Mouse (Mus musculus) forebrain, embryonic 15.5 days (tissue): ENCODE measurements at regions not wholly inside any gene's neighbourhood (a gene's known extent, or its start where the extent isn't known, plus 50 kb on each side); places are given as distances from the start of the nearest gene placed in this dataset.
A peak's percentile ranks its signal among the peaks of the same experiment; 100 is the strongest.

Source experiments
- ATAC-seq: fragments of 200-750 bp; cut with Nextera tagmentation; replicated peaks from 2 replicates; pipeline ENCODE4 v1.8.0; 2017; ENCODE audit warnings: mild to moderate bottlenecking, moderate TSS enrichment, moderate library complexity
- H3K27ac ChIP-seq: fragments of 300-500 bp; sonication (generic); replicated peaks from 2 replicates; pipeline ENCODE4 v1.5.1; 2015; ENCODE audit warnings: mild to moderate bottlenecking, inconsistent platforms
- H3K27me3 ChIP-seq: fragments of 300-500 bp; sonication (generic); 2 replicates; pipeline ENCODE4 v1.6.1; 2015; ENCODE audit warnings: inconsistent platforms
- H3K36me3 ChIP-seq: fragments of 300-500 bp; sonication (generic); 2 replicates; pipeline ENCODE4 v1.6.1; 2015; ENCODE audit warnings: mild to moderate bottlenecking, inconsistent platforms
- H3K4me1 ChIP-seq: fragments of 300-500 bp; sonication (generic); 2 replicates; pipeline ENCODE4 v1.6.1; 2015; ENCODE audit warnings: inconsistent platforms
- H3K4me2 ChIP-seq: fragments of 300-500 bp; sonication (generic); replicated peaks from 2 replicates; pipeline ENCODE4 v1.6.1; 2015; ENCODE audit warnings: mild to moderate bottlenecking, inconsistent platforms
- H3K4me3 ChIP-seq: fragments of 300-500 bp; sonication (generic); 2 replicates; pipeline ENCODE4 v1.5.1; 2015; ENCODE audit warnings: mild to moderate bottlenecking, inconsistent platforms
- H3K9ac ChIP-seq: fragments of 300-500 bp; sonication (generic); replicated peaks from 2 replicates; pipeline ENCODE4 v1.6.1; 2015; ENCODE audit warnings: mild to moderate bottlenecking, inconsistent platforms
- H3K9me3 ChIP-seq: fragments of 300-500 bp; sonication (generic); 2 replicates; pipeline ENCODE4 v1.6.1; 2016; ENCODE audit warnings: inconsistent platforms
- WGBS: fragments of 180-500 bp; shearing (Covaris S2); methylation state at CpG from one replicate; pipeline ENCODE4 v1.1.7; 2015; ENCODE audit warnings: mixed read lengths; 5-methylcytosine and 5-hydroxymethylcytosine counted together

DNA sequence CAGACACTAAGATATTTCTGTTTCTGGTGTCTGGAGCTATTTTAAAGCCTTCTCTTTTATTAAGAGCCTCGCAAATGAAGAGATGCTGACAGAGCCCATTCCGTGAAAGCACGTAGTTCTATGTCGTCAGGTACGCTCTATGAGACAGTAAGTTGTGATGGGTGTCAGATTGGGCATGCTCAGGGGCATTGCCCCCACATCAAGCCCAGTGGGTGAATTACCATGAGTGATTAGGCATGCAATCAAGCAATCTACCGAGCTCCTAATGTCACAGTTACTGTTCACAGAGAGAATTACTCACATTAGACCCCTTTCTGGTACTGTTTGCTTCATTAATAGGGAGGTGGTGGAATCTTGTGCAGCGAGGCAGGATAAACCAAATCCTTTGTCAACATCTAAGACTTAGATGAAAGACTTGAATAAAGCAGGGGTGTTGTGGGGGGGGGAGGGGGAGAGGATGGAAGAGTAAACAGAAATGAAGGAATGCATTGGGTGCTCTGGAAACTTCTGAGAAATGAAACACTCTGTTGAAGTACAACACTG, 192.9 kb upstream of the Tbc1d5 start:
- Histone ChIP-seq H3K27ac (no peak overlapping the region), H3K36me3 (no peaks in the 10 kb centered on the region), H3K4me2 (no peak overlapping the region), H3K27me3 (no peaks in the 10 kb centered on the region), H3K9ac (no peak overlapping the region), H3K9me3 (no peaks in the 10 kb centered on the region), H3K4me3 (no peak overlapping the region), H3K4me1 (peaks cover 12% of the 10 kb centered on the region; the same call in 1 of the 2 replicates)
- ATAC-seq: peak; percentile 60
- 21% methylated on average over 7 of the region's 7 CpGs for WGBS

DNA sequence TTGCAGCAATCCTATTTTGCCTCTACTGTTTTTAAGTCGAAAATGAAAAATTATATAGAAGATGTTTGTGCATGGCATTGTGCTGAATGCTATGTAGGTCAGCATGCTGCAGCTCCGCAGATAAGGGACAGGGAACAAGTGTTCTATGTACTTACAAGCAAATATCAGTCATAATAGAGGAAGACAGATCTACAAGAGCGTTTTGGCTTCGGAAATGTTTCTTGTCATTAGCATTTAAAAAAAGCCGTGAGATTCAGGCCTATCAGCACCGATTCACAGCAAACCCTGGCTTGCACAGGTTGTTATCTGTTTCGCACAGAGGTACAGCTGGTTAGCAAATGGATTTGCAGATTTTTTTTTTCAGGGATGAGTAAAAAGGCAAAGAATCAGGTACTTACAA, 191.8 kb upstream of the Tbc1d5 start:
- 55% methylated on average over 7 of the region's 7 CpGs for WGBS
- Histone ChIP-seq H3K27me3 (no peaks in the 10 kb centered on the region), H3K4me2 (no peak overlapping the region), H3K4me1 (peaks cover 12% of the 10 kb centered on the region; the same call in 1 of the 2 replicates), H3K4me3 (no peak overlapping the region), H3K27ac (no peak overlapping the region), H3K9me3 (no peaks in the 10 kb centered on the region), H3K36me3 (no peaks in the 10 kb centered on the region), H3K9ac (no peak overlapping the region)
- 0 out of 2 replicates have a peak, but pooled peaks have one; percentile 53 for ATAC-seq

DNA sequence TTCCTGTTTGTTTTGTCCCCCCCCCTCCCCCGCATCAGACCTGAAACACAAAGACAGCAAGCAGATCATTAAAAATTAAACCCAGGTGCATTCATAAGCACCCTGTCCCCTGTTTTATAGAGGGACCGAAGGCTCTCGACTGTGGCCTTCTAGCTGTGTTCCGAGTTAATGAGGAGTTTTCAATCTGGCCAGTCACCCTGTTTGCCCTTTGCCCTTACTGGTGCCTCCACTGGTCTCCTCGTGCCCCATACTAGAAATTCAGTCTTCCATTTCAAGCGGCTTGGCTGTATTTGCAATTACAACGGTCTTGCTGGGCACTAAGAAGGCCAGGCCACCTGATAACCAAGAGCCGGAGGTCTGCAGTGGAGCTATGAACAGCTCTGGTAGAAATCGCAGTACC, 190.9 kb upstream of the Tbc1d5 start:
- Histone ChIP-seq H3K36me3 (no peaks in the 10 kb centered on the region), H3K9me3 (no peaks in the 10 kb centered on the region), H3K4me3 (no peak overlapping the region), H3K4me1 (peaks cover 12% of the 10 kb centered on the region; the same call in 1 of the 2 replicates), H3K4me2 (no peak overlapping the region), H3K27ac (no peak overlapping the region), H3K27me3 (no peaks in the 10 kb centered on the region), H3K9ac (no peak overlapping the region)
- 52% methylated on average over 9 of the region's 9 CpGs for WGBS
- ATAC-seq: no peak

DNA sequence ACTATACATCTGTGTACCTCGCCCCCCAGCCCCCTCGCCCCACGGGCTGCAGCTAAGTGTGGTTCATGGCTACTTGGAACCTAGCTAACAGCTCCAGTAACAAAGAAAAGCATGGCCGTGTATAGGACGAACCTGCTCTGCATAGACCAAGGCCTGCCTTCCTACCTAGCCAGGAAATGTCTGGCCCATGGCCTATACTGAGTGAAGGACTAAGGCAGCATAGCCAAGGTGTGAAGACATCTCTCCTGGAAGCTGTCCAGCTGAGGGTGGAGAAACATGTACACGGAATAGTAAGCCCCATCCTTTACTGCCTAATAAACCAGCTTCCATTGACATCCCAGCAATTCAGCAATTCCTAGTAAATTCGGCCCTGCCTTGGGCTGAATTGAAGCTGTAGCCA, 183.6 kb upstream of the Tbc1d5 start:
- H3K27me3 ChIP-seq: no peaks in the 10 kb centered on the region
- H3K4me2 ChIP-seq: no peak overlapping the region
- no peak overlapping the region for H3K9ac ChIP-seq
- WGBS: 92% methylated on average over 7 of the region's 7 CpGs
- ATAC-seq: peak; percentile 29; the same call in 1 of the 2 replicates
- peaks cover 5% of the 10 kb centered on the region; the same call in 1 of the 2 replicates for H3K4me1 ChIP-seq
- no peak overlapping the region for H3K27ac ChIP-seq
- H3K4me3 ChIP-seq: no peak overlapping the region
- H3K9me3 ChIP-seq: no peaks in the 10 kb centered on the region
- no peaks in the 10 kb centered on the region for H3K36me3 ChIP-seq

DNA sequence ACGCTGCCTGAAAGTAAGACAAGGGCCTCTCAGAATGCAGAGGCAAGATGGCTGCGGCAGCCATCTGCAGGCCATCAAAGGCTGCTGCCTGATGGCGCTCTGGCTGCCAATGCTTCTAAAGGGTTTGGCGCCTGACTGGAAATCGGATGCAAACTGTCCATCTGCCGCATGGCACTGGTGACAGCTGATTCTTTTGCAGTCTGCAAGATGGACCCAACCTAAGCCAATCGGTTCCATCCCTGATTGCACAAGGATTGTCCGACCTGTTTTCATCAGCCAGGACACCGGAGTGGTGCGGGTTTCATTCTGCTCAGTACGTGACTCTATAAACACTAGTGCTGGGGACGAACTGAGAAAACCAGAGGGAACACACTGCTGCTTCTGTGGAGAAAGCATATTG, 183.1 kb upstream of the Tbc1d5 start:
- Histone ChIP-seq H3K4me3 (no peak overlapping the region), H3K27me3 (no peaks in the 10 kb centered on the region), H3K4me1 (peaks cover 5% of the 10 kb centered on the region; the same call in 1 of the 2 replicates), H3K36me3 (no peaks in the 10 kb centered on the region), H3K9ac (no peak overlapping the region), H3K27ac (no peak overlapping the region), H3K9me3 (no peaks in the 10 kb centered on the region), H3K4me2 (no peak overlapping the region)
- ATAC-seq: peak; percentile 24
- 85% methylated on average over 12 of the region's 12 CpGs for WGBS

DNA sequence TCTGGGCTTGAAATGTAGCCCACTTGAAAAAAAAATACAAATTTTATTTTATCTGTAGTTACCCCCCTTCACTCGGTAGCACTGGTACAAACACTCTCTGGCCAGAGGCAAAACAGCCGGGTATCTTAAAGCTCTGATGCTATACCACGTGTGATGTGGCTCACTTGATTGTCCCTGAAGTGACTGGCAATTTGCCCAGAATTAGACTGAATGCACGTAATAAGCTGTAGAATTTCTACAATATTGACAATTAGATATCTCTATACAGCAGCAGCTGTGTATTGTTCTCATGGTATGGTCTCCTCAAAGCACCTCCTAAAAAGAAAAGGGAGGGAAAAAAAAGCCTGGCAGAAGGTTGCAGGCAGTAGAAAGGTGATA, 179.2 kb upstream of the Tbc1d5 start:
- H3K4me2 ChIP-seq: no peak overlapping the region
- H3K4me3 ChIP-seq: no peak overlapping the region
- peaks cover 5% of the 10 kb centered on the region; the same call in 1 of the 2 replicates for H3K4me1 ChIP-seq
- 3% methylated on average over 4 of the region's 4 CpGs for WGBS
- H3K27ac ChIP-seq: no peak overlapping the region
- H3K9me3 ChIP-seq: no peaks in the 10 kb centered on the region
- no peaks in the 10 kb centered on the region for H3K27me3 ChIP-seq
- H3K36me3 ChIP-seq: no peaks in the 10 kb centered on the region
- ATAC-seq: peak; percentile 77
- no peak overlapping the region for H3K9ac ChIP-seq

DNA sequence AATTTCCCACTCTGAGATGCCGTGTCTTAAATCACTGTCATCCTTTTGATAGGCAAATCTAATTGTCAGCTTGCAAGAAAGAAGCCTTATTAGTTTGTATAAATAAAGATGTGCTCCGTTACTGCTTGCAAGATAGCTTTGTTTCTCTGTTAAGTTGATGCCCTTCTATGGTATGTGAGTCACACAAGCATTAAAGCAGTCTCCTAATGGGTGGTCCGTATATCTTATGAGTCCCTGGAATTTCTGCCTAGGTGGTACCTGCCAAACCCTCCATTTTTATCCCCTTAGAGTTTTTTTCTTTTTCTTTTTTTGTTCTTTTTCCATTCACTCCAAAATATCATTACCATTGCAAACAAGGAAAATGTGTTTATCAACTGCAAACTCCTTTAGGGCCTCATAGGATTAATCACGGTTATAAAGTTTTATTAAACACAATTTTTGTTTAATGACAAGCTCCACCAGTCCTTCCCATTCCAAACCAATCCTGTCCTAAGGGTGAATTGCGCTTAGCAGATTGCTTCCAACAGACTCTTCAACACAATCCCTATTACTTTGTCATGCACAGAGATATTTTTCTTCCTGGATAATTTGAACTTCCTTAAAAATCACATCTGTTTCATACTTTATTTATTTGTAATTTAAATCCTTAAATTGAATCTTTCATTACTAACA, 178.7 kb upstream of the Tbc1d5 start:
- no peak for ATAC-seq
- Histone ChIP-seq H3K9me3 (no peaks in the 10 kb centered on the region), H3K4me1 (peaks cover 5% of the 10 kb centered on the region; the same call in 1 of the 2 replicates), H3K36me3 (no peaks in the 10 kb centered on the region), H3K27me3 (no peaks in the 10 kb centered on the region), H3K4me2 (no peak overlapping the region), H3K27ac (no peak overlapping the region), H3K4me3 (no peak overlapping the region), H3K9ac (no peak overlapping the region)
- WGBS: 48% methylated on average over 5 of the region's 5 CpGs

DNA sequence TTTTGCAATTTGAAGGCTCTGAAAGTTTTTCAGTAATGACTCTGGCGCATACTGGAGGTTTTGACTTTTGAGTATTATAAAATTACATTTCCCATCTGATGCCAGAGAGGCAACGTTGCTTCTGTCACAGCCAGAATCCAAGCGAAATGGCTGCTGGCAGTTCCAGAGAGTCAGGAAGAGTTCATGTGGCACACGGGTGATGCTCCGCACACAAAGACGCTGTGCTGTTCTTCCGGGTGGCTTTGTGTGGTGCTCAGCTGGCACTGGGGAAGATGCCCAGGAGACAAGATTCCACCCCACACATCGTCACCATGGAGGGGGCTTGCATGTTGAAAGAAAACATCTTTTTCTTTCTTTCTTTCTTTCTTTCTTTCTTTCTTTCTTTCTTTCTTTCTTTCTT, 177.3 kb upstream of the Tbc1d5 start:
- Histone ChIP-seq H3K27me3 (no peaks in the 10 kb centered on the region), H3K4me2 (no peak overlapping the region), H3K36me3 (no peaks in the 10 kb centered on the region), H3K4me1 (peaks cover 5% of the 10 kb centered on the region; the same call in 1 of the 2 replicates), H3K4me3 (no peak overlapping the region), H3K27ac (no peak overlapping the region), H3K9me3 (no peaks in the 10 kb centered on the region), H3K9ac (no peak overlapping the region)
- no peak for ATAC-seq
- WGBS: 65% methylated on average over 8 of the region's 8 CpGs

DNA sequence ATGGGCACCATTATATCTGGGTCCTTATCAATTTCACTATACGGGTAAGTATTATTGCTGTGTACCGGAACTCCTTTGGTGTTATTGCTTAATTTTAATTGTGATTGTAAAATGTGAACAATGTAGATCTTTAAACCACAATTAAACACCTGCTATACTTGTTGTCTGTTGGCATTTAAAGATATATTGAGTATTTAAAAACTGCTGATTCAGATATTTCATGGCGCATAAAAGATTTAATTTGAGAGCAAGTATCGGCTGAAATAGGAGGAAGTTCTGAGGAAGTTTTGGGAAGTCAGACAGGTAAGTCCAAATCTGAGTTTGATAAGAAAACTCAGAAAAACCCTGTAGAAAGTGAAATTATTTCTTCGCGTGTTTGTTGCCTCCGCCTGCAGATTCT, 142.7 kb upstream of the Tbc1d5 start:
- Histone ChIP-seq H3K36me3 (no peaks in the 10 kb centered on the region), H3K4me1 (no peaks in the 10 kb centered on the region), H3K27me3 (no peaks in the 10 kb centered on the region), H3K9me3 (no peaks in the 10 kb centered on the region), H3K4me3 (no peak overlapping the region), H3K27ac (no peak overlapping the region), H3K9ac (no peak overlapping the region), H3K4me2 (peak overlapping the region; percentile 11; the same call in 1 of the 2 replicates)
- ATAC-seq: no peak
- WGBS: 73% methylated on average over 7 of the region's 7 CpGs

DNA sequence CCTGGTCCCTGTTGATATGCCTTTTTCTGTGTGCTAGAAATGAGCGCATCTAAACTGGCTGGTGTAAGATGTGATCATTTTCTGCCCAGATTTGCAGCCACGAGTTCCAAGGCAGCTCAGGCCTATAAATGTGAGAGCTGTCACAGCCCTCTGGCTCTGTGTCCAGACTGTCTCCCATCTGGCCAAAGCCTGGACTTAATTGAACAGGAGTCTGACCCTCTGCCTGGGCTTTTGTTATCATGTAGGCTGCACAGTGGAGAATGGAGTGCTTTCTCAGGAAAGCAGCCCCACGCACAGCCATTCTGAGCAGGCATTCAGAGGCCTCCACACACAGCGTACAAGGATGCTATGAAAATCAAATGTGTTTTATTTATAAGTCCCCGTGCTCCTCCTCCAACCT, 141.9 kb upstream of the Tbc1d5 start:
- no peak overlapping the region for H3K27ac ChIP-seq
- H3K4me1 ChIP-seq: no peaks in the 10 kb centered on the region
- no peaks in the 10 kb centered on the region for H3K36me3 ChIP-seq
- H3K4me2 ChIP-seq: no peak overlapping the region
- no peaks in the 10 kb centered on the region for H3K27me3 ChIP-seq
- WGBS: 46% methylated on average over 5 of the region's 5 CpGs
- ATAC-seq: peak; percentile 57; the same call in 1 of the 2 replicates
- no peak overlapping the region for H3K4me3 ChIP-seq
- H3K9me3 ChIP-seq: no peaks in the 10 kb centered on the region
- no peak overlapping the region for H3K9ac ChIP-seq

DNA sequence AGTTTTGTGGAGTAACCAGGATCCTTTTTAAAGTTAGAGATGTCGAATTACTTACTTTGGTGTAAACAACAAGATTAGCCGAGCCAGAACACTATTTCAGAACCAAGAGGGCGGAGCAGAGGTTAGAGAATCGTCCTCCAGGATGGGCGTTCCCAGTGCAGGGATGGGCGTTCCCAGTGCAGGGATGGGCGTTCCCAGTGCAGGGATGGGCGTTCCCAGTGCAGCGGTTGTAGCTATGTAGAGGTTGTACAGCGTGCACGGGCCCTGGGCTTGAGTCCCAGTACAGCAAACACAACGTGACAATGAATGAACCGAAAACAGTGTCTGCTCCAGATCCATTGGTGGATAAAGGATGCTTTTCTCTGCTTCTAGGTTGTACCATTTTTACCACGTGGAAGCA, 125.8 kb upstream of the Tbc1d5 start:
- Histone ChIP-seq H3K36me3 (no peaks in the 10 kb centered on the region), H3K9me3 (no peaks in the 10 kb centered on the region), H3K27me3 (no peaks in the 10 kb centered on the region), H3K4me1 (no peaks in the 10 kb centered on the region), H3K4me3 (no peak overlapping the region), H3K4me2 (no peak overlapping the region), H3K9ac (no peak overlapping the region), H3K27ac (no peak overlapping the region)
- 51% methylated on average over 14 of the region's 14 CpGs for WGBS
- no peak for ATAC-seq

DNA sequence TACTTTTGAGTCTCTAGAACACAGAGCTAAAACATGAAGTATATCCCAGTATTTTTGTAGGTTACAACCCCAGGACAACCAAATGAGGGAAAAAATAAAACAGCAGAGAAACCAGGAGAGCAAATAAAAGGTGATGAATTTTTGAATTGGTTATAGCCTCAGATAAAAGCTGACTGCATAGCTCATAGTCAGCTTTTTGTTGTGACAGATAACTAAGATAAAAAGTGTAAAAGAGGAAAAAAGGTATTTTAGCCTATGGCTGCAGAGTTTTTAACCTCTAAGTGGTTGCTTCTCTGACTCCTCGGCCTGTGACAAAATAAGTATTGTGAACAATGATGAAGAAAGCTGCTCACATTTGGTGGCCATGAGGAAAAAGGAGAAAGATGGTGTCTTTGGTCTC, 111.6 kb upstream of the Tbc1d5 start:
- 89% methylated on average over 1 of the region's 1 CpGs for WGBS
- Histone ChIP-seq H3K27ac (no peak overlapping the region), H3K27me3 (no peaks in the 10 kb centered on the region), H3K9me3 (no peaks in the 10 kb centered on the region), H3K9ac (no peak overlapping the region), H3K4me2 (no peak overlapping the region), H3K36me3 (no peaks in the 10 kb centered on the region), H3K4me1 (no peaks in the 10 kb centered on the region), H3K4me3 (no peak overlapping the region)
- no peak for ATAC-seq

DNA sequence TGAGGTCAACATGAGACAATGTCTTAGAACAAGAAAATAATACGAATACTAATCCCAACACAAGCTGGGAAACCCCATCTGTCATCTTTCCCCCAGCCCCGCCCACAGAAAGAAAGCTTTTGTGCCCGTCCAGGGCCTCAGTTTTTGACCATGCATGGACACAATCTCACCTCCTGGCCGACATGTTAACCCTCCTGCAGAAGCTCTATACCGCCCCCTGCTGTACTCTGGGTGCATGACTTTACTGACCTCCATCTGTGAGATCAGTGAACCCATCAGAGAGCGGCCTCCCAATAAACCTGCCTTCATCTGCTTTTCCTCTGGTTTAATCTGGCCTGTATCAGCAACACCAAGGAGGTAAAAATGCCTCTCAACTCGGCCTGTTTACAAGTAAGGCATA, 109.6 kb upstream of the Tbc1d5 start:
- Histone ChIP-seq H3K4me3 (no peak overlapping the region), H3K36me3 (no peaks in the 10 kb centered on the region), H3K27me3 (no peaks in the 10 kb centered on the region), H3K4me1 (no peaks in the 10 kb centered on the region), H3K9ac (no peak overlapping the region), H3K9me3 (no peaks in the 10 kb centered on the region), H3K4me2 (no peak overlapping the region), H3K27ac (no peak overlapping the region)
- ATAC-seq: no peak
- WGBS: 77% methylated on average over 7 of the region's 7 CpGs
